Mouse (Mus musculus): ENCODE measurements at regions not wholly inside any gene's neighbourhood (a gene's known extent, or its start where the extent isn't known, plus 50 kb on each side); places are given as distances from the start of the nearest gene placed in this dataset.
"Not testable (repeated sequence)": the region's sequence is repeated elsewhere in the genome, so short reads cannot be mapped to it uniquely, and the experiment has no call there.

DNA sequence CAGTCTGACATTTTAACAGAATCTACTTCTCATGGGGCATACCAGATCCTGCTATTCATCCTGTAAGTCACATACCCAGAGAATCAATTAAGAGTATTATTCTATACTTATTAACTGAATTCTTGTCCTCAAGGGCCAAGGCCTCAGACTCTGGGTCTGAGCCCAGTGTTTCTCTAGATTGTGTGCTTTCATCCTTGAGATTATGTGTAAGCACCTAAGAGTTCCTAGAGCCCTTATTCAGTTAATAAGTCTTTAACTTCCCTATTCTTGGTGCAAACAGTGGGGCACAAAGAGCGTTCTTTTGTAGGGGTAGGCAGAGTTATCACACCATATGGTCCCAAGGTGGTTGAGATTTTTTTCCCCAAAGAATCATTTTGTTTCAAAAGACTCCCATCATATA lies 397.2 kb upstream of the Npsr1 start:
- no peak for DNase-seq (ENCODE audit: low read depth)
- TF ChIP-seq CTCF (IDR thresholded peaks at IDR 0.05; ENCODE audit: borderline replicate concordance, extremely low read depth, insufficient read depth, insufficient read length) = no peak
- no peak for TF ChIP-seq POLR2A (IDR thresholded peaks at IDR 0.05; ENCODE audit: borderline replicate concordance, extremely low read depth, insufficient read depth, insufficient read length, poor library complexity, severe bottlenecking)

DNA sequence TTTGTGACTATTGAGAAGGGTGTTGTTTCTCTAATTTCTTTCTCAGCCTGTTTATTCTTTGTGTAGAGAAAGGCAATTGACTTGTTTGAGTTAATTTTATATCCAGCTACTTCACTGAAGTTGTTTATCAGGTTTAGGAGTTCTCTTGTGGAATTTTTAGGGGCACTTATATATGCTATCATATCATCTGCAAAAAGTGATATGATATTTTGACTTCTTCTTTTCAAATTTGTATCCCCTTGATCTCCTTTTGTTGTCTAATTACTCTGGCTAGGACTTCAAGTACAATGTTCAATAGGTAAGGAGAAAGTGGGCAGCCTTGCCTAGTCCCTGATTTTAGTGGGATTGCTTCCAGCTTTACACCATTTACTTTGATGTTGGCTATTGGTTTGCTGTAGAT lies 380.2 kb upstream of the Npsr1 start:
- not testable (repeated sequence) for DNase-seq (ENCODE audit: low read depth)

DNA sequence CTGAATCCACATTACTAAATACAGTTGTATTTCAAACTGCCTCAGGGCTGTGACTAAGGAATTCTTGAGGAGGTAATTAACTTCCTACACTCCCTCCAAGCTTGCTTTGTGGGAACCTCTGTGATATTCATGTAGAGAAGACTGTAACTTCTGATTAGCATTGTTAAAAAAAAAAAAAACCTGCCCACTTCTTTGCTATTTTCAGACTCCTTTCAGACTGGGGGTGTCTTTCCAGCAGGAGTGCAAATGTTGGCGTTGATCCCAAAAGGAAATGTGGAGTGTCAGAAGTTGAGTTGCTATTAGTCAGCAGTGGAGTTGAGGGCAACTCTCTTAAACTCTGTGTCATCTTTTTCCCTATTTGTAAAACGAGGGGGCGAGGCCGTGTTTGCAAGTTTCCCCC lies 369.0 kb upstream of the Npsr1 start:
- no peak for DNase-seq (ENCODE audit: low read depth)
- TF ChIP-seq CTCF (IDR thresholded peaks at IDR 0.05; ENCODE audit: borderline replicate concordance, extremely low read depth, insufficient read depth, insufficient read length) = no peak
- TF ChIP-seq POLR2A (IDR thresholded peaks at IDR 0.05; ENCODE audit: borderline replicate concordance, extremely low read depth, insufficient read depth, insufficient read length, poor library complexity, severe bottlenecking) = no peak

DNA sequence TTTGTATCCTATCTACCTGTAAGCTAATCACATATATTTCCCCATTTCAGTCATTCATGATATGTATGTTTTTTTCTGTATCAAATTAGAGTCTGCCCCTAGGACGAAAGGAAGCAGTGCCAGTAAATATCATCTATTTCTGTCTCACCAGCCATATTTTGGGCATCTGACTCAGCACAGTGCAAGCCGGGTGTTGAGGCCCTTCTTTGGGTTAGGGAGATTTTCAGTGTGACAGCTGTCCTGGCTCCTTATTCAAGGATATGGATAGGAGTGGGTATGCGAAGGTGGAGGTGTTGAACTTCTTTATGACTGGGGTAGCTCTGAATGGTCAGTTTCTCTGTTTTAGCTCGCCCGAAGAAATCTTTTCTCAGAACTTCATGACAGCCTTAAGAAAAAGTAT lies 345.3 kb upstream of the Npsr1 start:
- TF ChIP-seq CTCF (IDR thresholded peaks at IDR 0.05; ENCODE audit: borderline replicate concordance, extremely low read depth, insufficient read depth, insufficient read length) (no peak), POLR2A (IDR thresholded peaks at IDR 0.05; ENCODE audit: borderline replicate concordance, extremely low read depth, insufficient read depth, insufficient read length, poor library complexity, severe bottlenecking) (no peak)
- no peak for DNase-seq (ENCODE audit: low read depth)

DNA sequence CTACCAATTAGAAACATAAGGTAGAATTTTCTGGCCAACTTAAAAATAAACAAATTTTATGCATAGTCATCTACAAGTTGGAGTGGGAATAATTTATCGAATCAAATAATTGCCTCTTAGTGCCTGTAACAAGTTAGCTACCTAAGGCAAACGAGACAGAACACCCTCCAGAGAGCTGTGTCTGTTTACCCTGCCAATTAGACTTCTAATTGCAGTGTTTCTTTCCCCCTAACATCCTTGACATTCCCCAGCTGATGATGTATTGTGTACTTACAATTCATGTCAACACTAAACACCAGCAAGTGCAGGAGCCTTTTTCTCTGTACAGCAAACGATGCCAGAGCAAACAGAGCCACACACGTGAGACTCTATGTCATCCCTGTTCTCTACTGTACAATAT lies 311.1 kb upstream of the Npsr1 start:
- peak; percentile 75 for DNase-seq (ENCODE audit: low read depth)
- TF ChIP-seq POLR2A (IDR thresholded peaks at IDR 0.05; ENCODE audit: borderline replicate concordance, extremely low read depth, insufficient read depth, insufficient read length, poor library complexity, severe bottlenecking) (no peak), CTCF (IDR thresholded peaks at IDR 0.05; ENCODE audit: borderline replicate concordance, extremely low read depth, insufficient read depth, insufficient read length) (no peak)
